Mouse (Mus musculus): Measurements from ENCODE around the gene Mdfi. TPM values are rescaled to one million over a fixed set of nuclear protein-coding genes. Genes with fewer than 3 reads are reported as not detected.
A peak's percentile ranks its signal among the peaks of the same experiment; 100 is the strongest.

Gene Mdfi
- total RNA-seq, 2 experiments from 2014 or later: 2.4 to 3.5 TPM

DNA sequence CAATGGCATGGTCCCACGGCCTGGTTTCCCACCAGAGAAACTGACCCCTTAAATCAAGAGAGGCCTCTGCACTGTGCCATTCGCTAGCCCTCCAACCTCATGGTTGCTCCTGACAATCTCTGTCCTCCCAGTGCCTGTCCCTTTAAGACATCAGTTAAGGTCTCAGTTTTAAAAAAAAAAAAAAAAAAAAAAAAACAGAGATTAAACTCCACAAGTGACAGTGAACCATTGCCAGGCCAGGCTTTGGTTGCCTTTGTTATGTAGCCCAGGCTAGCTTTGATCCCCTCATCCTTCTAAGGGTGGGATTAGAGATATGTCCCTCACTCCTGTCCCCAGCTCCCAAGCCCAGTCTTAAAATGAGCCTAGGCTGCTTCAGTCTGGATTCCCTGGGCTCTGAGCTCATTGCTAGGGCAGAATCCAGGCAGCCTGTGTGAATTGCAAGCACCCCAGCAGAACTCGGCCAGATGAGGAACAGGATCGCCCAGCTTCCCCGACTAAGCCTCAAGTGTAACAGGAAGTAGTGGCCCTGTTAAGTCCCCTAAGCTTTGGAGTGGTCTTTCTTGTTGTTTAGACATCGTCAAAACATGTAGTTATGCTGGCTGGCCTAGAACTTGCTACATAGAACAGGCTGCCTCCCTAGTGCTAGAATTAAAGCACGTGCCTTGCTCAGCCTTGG is 16.3 kb upstream of the Mdfi start:
- DNase-seq: no peak
- intact Hi-C loops (cut with DNase I; ENCODE audit: low total_unique reads): no loop called here

DNA sequence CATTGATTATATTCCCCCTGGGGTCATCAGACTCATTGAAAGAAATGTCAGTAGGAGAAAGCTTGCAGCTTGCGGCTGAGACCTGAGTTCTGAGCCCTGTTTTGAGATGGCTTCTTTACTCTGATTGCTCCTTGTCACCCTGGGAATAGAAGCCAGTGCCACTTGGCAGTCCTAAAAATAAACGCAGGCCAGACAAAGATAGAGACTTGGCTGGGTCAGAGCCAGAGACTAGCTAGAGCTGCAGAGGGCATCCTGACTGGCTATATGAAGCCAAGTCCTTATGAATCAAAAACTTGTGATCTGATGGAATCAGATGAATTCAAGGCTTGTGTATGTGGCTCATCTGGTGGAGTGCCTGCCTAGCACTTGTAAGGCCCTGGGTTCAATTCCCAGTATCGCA is 15.5 kb upstream of the Mdfi start:
- DNase-seq: peak; percentile 49
- intact Hi-C loops (cut with DNase I; ENCODE audit: low total_unique reads): no loop called here

DNA sequence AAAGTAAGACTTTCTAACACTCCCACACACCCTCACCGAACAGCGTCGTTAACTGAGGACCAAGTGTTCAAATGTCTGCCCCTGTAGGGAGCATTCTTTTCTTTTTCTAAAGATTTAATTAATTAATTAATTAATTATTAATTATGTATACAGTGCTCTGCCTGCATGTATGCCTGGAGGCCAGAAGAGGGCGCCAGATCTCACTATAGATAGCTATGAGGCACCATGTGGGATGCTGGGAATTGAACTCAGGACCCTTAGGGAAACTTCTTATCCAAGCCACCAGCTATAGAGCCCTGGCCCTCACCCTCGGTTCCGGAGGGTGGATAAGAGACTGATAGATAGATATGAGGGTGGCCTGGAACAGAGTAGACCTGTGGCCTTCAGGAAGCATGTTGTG is 13.5 kb upstream of the Mdfi start:
- intact Hi-C loops (cut with DNase I; ENCODE audit: low total_unique reads): no loop called here
- DNase-seq: no peak

DNA sequence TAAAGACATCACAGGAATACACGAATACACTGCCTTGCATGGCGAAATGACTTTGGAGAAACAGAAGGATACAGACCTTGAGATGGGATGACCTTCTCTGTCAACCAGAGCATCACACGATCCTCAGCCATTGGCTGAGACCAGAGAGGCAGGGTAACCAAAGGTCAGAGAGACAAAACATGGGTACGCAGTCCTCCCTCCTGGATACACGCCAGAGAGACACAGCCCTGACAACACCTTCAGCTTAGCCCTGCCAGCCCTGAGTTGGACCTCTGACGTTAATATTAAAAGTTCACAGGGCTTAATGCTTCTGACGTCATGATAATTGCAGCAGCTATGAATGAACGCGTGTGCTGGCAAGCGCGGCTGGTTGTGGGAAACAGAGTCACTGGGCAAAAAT is 11.1 kb upstream of the Mdfi start:
- intact Hi-C loops (cut with DNase I; ENCODE audit: low total_unique reads): no loop called here

DNA sequence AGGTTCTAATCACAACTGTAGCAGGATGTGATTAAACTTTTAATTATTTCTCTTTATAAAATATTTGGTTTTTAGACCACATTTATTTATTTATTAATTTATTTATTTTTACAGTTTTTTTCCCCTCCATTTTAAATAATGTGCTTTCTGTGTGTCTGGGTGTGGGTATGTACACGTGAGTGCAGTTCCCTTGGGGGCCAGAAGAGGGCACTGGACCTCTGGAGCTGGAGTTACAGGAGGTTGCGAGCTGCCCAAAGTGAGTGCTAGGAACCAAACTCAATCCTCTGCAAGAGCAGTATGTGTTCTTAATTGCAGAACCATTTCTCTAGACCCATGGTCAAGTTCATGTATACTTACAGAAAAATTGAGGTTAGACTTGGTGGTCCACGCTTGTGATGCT is 9.0 kb upstream of the Mdfi start:
- DNase-seq: no peak
- intact Hi-C loops (cut with DNase I; ENCODE audit: low total_unique reads): no loop called here

More for the DNA sequence above, 11.1 kb upstream of the Mdfi start:
- no peak for DNase-seq

DNA sequence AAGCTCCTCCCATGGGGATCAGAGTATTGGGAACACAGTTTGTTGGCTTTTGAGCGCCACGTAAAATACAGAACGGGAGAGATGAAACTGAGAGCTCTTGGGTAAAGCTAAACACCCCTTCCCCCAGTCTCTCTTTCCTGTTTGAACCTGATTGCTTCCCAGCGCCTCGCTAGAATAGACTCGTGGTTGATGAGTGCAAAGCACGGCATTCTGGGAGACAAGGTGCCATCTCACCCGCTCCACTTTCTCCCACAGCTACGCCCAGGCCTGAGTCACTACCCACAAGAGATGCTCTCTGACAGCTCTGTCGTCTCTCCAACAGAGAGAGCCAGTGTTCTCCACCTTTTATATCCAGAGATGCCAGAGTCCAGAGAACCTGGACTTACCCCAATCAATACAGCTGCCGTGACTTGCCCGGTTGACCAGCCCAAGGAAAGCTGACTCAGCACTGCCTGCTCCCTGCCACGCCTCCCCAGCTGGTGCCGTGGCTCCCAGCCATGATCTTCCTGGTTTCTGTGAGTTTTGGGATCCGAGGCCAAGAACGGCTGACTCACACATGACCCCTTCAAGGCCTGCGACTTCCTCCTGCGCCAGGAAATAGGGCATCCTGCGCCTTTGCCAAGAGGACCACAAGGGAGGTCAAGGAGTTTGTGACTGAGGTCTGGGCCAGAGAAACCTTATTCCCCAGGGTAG is 7.6 kb upstream of the Mdfi start:
- intact Hi-C loops (cut with DNase I; ENCODE audit: low total_unique reads): no loop called here
- DNase-seq: peak; percentile 84

DNA sequence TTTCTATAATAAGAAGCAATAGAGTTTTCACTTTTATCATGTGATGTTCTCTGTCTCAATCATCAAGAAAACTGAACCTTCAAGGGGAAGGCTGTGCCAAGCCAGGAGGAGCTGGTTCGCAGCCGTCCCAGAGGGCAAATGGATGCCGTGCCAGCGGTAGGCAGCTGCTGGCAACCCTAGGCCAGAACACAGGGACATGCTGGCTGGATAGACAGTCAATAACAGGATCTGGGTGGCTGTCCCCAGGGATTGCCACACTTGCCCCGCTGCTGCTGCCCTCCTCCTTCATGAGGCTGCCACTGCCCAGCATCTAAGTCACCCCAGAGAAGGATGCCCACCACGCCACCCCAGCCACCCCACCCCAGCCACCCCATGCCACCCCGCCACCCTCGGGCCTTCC is 7.0 kb upstream of the Mdfi start:
- no peak for DNase-seq
- intact Hi-C loops (cut with DNase I; ENCODE audit: low total_unique reads): no loop called here

DNA sequence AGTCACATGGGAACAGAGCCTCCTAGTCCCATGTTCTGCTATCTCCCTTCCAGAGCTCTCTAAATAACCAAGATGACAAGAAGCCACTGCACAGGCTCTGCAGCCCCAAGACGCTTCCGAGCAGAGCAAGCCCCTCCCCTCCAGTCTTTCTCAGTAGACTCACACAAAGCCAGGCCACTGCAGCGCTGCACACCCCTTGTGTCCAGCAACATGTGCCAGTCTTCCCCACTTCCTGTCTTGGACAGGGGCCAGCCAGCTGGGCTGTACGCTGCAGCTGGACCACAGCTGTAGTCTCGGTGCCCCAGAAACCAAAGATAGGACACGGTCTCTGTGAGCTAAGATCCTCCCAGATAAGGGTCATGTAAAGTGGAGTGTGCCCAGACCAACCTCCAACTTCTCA is 3.3 kb upstream of the Mdfi start:
- peak; percentile 46 for DNase-seq
- intact Hi-C loops (cut with DNase I; ENCODE audit: low total_unique reads): no loop called here

DNA sequence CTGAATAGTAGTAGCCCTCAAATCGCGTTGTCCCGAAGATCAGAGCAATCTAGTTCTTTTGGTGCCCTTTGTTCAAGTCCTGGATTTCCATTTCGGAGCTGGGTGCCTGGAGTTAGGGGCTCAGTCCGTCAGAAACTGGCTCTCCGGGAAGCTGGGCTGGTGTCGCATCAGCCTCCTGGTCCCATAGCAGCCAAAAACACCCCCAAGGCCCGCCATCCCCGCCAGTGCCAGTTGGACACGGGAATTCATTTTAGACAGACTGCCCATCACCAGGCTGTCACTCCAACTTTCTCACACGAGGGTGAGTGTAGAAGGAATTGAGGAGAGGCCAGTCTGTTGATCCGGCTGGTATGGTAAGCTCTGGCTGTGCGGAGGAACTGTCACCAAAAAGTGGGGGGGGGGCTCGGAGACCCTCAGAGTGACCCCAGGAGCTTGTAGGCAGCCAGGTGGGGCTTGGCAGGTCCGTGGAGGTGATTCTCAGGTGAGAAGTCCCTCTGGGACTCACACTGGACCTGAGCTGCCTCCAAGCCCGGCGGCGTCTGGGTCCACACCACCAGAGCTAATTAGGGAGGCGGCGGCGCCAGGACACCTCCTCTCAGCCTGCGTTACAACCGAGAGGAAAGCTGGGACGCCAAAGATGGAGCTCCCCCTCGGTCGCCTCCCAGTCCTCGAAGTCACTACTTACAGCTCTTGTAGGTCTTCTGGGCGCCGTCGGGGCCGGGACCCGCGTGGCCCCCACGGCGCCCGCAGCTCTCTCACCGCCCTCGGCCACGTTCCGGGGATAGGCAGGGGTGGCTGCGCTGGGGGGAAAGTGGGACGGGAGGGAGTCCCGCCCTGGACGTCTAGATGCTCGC is 636 bp downstream of the Mdfi start:
- intact Hi-C loops (cut with DNase I; ENCODE audit: low total_unique reads): no loop called here
- DNase-seq: no peak

DNA sequence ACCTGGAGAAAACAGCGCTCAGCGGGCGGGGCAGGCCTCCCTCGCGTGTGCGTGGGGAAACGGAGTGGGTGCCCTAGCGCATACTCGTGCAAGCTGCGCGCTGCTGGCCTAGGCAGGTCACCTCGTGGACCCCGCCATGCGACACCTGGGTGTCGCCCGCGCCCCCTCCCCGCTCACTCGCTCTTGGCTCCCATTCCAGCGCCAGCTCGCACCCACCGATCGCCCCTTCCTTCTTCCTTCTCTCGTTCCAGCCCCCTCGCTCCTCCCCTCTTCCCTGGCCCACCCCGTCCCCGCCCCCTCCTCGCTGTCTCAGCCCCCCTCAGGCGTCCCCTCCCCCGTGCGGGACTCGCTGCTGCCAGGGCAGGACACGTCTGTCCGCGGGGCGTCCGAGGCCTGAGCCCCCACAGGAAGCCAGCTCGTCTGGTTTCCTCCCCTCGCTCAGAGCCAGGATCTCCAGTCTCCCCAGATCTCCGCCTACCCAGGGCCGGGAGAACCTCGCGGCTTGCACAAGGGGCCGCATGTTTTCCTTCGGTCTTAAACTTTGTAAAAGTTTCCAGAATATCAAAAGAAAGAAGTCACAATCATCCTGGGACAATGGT is 1.4 kb downstream of the Mdfi start:
- intact Hi-C loops (cut with DNase I; ENCODE audit: low total_unique reads): no loop called here
- DNase-seq: peak; percentile 69

DNA sequence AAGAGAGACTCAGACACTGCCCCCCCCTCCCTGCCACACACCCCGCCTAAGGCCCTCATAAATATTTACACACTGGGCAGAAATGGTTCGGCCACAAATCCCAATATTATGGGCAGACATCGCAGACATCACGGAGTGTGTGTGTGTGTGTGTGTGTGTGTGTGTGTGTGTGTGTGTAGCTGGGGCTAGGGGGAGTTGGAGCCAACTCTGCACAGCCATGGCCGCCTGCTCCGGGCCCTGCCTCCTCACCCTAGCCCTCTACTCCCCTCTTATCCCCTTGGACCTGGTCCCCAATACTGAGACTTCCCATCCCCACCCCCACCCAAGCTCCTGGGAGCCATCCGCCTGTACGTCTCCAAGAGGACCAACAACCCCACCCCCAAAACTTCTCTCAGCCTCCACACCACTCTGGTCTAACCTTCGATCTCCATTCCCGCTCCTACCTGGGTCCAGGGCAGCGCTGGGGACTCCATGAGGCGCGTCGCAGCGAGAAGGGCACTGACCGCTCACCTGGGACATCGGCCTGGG is 1.9 kb downstream of the Mdfi start:
- DNase-seq: no peak
- intact Hi-C loops (cut with DNase I; ENCODE audit: low total_unique reads): no loop called here

DNA sequence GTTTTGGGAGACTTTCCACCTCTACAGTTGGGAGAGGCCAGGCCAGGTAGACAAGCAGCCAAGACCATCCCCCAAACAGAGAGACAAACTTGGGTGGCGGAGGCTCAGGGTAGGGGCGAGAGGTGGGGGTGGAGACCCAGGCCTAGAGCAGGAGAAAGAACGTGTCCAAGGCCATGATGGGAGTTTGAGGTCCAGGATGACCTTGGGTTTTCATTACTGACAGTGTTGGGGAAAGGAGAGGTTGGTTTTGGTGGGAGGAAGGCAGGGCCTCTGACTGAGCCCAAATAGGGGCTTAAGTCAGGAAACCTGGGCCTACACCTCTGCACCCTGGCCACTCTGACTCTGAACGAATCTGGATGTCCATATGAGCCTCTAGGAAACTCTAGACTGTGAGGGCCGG is 2.7 kb downstream of the Mdfi start:
- intact Hi-C loops (cut with DNase I; ENCODE audit: low total_unique reads): no loop called here
- no peak for DNase-seq

DNA sequence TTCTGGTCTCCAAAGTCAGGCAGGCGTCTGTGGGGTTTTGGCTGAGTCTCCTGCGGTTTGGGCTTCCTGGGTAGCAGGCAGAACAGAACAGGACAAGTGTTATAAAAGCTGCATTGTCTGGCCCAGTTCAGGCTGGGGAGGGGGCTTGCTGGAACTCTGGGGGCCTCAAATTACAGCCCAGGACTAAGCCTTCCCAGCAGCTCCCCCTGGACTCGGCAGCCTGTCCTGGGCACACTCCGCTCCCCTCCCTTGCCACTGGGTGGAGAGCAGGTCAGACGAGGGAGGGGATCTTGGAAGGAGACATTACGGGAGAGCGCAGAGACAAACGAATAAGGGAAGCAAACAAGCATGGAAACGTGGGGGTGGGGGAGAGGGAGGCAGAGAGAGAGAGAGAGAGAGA is 3.3 kb downstream of the Mdfi start:
- intact Hi-C loops (cut with DNase I; ENCODE audit: low total_unique reads): no loop called here
- no peak for DNase-seq

DNA sequence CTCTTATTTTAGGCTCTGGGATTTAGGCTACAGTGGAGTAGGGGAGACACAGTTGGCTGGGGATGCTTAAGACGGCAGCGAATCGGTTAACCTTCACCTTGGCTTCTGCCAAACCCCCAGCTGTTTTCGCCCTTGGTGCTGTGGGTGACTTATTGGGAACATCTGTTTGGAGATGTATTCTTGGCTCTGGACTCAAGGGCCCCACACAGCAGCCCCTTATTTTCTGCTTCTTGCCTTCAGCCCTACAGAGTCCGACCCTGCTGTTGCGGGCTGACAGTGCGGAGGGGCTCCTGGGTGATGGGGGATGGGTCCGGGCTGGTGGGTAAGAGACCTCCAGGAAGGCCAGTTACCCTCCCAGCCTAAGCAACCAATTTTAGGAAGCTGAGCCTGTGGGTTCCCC is 13.2 kb downstream of the Mdfi start:
- DNase-seq: no peak
- intact Hi-C loops (cut with DNase I; ENCODE audit: low total_unique reads): no loop called here

DNA sequence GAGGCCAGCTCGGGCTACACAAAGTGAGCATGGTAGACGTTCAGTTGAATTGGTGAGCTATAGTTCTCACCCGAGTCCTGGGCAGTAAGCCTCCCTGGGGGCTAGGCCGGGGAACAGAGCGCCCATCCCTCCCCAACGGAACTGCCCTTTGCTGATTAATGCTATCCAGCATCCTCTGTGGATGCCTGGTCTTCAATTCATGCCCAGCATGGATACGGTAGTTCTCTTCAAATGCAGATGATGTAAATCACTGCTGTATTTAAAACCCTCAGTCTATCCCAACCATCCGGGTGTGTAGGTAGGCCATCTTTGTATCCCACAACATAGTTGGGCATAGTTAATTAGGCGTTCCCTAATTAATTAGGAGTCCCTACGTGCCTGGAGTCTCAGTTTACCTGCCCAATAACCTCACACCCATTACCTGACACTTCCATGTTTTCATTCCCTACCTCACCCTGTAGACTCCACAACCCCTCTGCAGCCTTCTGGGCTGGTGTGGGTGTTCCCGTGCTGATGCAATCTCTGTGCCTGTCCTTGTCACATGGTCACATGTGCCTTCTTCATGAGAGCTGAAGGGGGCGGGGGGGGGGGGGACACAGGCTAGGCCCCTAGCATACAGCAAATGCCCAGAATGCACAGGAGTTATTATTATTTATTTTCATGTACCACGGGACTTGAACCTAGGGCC is 16.3 kb downstream of the Mdfi start:
- no peak for DNase-seq
- intact Hi-C loops (cut with DNase I; ENCODE audit: low total_unique reads): no loop called here

DNA sequence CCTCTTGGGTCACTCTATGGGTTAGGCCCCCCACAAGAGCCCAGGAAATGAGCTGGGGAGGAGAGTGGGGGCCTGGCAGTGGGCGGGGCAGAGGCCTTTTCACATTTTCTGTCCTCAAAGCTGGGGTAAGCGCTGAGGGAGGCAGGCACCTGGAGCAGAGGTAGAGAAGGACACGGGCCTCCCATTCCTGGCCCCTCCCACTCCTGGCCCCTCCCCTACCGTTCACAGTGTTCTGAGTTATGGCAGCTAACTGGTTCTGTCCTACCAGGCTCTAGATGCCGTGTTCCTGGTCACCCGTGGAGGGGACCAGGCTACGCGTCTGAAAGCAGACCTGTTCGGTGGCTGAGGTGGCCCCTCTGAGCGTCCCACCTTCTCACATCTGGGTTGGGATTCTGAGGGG is 19.0 kb downstream of the Mdfi start:
- DNase-seq: no peak
- intact Hi-C loops (cut with DNase I; ENCODE audit: low total_unique reads): no loop called here

DNA sequence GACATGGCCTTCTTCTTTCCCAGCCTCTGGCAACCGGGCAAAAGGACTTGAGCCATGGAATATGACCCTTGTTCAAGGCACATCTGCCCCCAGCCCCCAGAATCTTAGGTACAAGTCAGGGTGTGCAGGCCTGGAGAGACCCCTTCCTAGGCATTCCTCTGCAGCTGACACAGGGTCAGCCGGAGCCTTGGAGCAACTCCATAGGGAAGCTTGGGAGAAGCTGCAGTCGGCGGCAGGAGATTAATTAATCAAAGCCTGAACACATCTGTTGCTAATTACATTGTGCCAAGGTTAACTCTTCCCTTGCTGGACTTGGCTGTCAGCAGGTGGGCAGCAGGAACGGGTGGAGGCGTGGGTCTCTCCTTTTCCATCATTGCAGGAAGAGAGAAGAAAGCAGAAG is 20.0 kb downstream of the Mdfi start:
- intact Hi-C loops (cut with DNase I; ENCODE audit: low total_unique reads): no loop called here
- no peak for DNase-seq

DNA sequence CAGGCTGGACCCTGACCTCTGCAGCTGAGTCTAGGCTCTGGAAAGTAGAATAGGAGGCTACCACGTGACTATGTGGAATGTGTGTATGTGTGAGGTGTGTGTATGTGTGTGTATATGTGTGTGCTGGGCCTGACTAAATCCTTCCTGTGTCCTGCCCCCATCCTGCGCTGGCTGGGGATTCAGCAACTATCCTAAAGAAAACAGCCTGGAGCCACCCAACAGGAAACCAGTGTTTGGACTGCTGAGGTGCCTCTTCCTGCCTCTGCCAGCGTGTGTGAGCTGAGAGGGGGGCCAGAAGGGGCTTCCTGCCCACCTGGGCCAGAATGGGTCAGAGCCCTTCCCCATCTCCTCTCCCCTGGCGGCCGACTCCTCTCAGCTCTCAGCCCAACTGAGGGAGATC is 20.9 kb downstream of the Mdfi start:
- intact Hi-C loops (cut with DNase I; ENCODE audit: low total_unique reads): no loop called here
- no peak for DNase-seq

DNA sequence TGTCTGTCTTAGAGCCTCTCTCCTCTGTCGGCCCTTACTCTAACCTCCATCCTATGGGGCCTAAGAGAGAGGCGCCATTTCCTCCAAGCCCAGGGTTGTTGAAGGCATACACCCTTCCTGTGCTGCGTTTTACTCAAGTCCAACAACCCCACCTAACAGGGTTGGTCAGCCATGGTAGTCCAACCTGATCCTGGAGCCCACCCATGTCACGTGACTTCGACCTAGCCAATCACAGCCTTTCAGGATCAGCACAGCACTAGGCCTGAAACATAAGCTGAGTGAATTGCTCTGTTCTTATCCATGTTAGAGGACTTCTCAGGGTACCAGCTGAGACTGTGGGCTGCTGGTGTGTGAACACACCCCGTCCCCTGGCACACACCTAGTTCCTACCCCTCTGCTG is 22.3 kb downstream of the Mdfi start:
- no peak for DNase-seq
- intact Hi-C loops (cut with DNase I; ENCODE audit: low total_unique reads): no loop called here

Measured in gastrocnemius, postnatal 14 days (tissue).